Mouse (Mus musculus) testis, adult 2 months (tissue): ENCODE measurements at regions not wholly inside any gene's neighbourhood (a gene's known extent, or its start where the extent isn't known, plus 50 kb on each side); places are given as distances from the start of the nearest gene placed in this dataset.

Source experiments
- CTCF ChIP-seq: fragments of 200-500 bp; IDR thresholded peaks from 2 replicates; pipeline ENCODE4 v1.5.1; 2012; ENCODE audit warnings: low read depth, mild to moderate bottlenecking, inconsistent platforms, low read length, moderate library complexity; ENCODE audit not compliant: control insufficient read depth, insufficient read depth, insufficient replicate concordance
- POLR2A ChIP-seq: fragments of 200-500 bp; IDR thresholded peaks from 2 replicates; pipeline ENCODE4 v1.6.1; 2012; ENCODE audit warnings: low read depth, mild to moderate bottlenecking, inconsistent platforms, low read length, moderate library complexity; ENCODE audit not compliant: control insufficient read depth

DNA sequence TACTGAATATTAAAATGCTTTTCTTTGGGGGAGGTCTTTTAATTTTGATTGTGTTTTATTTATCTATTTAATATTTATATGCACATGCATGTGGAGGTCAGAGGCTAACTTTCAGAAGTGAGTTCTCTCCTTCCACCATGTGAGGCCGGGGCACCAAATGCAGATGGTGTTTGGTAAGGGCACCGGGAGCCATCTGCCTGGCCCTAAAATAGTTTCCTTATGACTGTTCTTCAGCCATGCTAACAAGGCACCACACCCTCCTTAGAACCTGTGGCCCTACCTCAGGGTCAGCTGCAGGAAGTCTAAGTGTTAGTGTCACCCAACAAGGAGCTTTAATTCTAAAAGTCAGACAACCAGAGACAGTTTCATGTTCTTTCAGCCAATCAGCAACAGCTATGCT lies 58.2 kb upstream of the Acan start:
- TF ChIP-seq CTCF (no peak), POLR2A (no peak)
